Mouse (Mus musculus) retina, adult 2 months (tissue): ENCODE results near the gene Ascl4.
A peak's percentile ranks its signal among the peaks of the same experiment; 100 is the strongest.

Experiments used
- DNase-seq: peaks from one replicate; pipeline ENCODE4 v3.0.0-alpha.2; 2012; ENCODE audit warnings: low read depth, low spot score

Ascl4 gene

DNA sequence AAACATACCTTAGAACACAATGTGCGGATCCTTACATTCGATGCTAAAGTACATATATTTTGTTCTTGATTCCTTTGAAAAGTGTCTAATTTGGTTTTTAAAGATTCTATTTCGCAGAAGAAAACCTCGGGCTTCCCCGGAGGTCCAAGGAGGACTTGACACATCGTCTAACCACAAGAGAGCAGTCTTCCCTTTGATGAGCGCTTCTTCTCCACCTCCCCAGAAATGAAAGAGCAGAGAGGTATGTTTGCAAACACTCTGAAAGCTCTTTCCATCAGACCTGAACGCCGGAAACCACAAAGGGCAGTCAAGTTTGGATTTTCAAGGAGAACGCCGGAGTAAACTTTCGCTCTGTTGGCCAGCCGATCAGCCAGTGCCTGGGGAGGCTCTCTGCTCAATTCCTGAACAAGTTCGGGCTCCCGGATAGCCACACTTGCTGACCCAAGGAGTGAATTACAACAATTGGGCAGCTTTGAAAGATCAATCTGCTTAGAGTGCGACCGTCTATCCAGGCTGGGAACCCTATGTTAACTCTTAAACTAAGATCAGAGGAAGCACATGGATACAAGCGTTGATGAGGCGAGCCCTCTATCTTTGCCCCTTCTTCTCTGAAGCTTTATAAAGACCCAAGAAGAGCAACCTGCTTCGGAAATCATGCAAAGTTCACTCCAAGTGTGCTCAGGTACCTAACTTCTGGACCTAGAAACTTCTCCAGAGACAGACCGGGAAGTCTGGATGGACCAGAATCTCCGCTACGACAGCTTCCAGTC is at the start of gene Ascl4:
Gene Ascl4, plus strand, starts transcription at position 6 of the 770 bp plus-strand sequence.
- DNase-seq: no peak

DNA sequence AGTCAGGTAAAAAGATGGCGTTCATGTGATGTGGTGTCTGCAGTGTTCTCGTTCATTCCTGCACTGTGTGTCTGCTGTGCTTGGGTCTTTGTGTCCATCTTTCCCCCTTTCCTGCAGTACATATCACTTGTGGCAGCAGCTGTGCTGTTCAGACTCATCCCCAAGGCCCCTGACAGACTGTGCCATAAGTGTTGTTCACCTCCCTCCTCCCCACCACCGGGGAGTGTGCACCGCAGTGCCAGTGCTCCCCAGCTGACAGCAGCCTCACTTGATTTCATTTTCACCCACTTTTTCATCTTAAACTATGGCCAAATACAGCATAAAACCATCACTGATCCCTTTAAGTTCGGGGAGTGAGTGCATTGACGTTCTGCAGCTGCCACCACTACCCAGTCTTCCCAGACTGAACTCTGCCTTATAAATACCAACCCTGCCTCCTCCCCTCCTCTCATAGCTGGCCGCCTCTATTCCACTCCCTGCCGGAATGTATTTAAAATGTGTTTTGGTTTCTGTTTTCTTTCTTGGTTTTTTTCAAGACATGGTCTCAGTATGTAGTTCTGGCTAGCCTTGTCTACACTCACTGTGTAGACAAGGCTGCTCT is 47.5 kb upstream of the Ascl4 start:
- DNase-seq: no peak

DNA sequence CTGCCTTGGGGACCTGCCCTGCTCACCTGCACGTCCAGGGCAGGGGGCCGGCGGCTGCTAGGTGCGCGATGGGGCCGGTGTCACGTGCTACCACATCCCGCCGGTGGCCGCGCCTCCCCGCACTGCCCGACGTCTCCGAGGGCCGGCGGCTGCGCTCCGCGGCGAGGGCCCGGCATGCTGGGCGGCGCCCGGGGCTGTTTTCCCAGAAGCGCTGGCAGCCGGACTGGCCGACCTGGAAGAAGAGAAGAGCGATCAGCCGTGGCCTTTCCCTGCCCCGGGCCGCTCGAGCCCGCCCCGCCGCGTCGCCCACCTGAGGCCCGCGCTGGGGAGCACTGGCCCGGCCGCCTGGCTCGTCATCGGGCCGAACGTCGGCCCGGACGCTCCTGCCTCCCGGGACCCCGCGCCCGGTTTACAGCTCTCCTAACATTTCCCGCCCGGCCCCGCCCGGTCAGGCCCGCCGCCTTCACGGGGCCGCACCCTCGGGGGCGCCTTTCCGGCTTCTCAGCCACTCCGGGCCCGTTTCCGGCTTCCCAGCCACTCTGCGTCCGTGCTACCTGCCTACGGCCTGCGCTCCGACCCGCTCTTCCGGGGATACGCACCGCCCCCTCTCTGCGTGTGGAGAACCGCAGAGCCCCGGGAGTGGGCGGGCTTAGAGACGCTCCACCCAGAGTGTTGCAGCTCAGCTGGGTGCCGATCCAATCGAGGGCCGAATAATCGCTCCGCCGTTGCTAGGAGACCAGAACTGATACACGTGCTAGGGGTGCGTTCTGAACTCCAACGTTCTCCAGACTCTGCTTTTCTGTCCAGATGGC is 10.8 kb upstream of the Ascl4 start, which contains the start of gene Prdm4:
Gene Prdm4, minus strand, starts transcription at position 645 of the 812 bp plus-strand sequence.
- peak; percentile 94 for DNase-seq

DNA sequence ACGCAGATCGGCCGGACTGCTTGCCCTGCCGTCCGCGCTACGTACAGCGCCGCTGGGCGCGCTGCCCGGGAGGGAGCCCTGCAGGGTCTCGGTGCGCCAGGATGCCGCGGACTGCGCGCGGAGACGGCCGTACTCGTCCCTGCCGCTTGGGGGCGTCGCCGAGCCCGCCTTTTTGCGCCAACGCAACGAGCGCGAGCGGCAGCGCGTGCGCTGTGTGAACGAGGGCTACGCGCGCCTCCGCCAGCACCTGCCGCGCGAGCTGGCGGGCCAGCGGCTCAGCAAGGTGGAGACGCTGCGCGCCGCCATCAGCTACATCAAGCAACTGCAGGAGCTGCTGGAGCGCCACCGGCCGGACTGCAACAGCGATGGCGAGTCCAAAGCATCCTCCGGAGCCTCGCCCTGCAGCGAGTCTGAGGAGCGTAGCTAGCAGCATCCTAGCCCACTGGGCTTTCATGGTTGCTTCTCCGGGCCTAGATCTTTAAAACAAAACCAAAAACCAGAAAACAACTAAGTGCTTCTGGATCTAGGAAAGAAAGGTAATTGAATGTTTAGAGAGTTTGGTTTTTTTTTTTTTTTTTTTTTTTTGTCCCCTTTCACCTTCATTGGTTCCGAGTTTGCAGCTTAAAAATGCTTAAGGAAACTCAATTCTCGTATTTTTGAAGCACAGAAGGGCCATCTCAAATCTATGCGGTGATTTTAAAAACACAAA is 1.2 kb downstream of the Ascl4 start:
- peak; percentile 58 for DNase-seq

DNA sequence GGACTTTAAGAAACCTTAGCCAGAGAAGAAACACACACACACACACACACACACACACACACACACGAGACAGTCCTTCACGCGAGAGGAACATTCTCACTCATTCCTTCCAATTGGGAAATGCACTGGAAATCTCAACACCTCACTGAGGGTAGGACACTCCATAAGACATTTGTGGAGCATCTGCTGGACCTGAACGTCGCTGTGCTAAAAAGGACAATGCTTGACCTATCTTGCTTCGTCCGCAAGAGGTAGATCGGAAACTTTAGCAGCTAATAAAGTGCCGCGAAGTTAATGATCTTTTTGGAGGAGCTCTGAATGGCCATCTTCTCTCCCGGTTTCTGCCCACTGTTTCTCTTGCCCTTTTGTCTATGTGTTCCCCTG is 1.7 kb downstream of the Ascl4 start:
- peak; percentile 4 for DNase-seq

DNA sequence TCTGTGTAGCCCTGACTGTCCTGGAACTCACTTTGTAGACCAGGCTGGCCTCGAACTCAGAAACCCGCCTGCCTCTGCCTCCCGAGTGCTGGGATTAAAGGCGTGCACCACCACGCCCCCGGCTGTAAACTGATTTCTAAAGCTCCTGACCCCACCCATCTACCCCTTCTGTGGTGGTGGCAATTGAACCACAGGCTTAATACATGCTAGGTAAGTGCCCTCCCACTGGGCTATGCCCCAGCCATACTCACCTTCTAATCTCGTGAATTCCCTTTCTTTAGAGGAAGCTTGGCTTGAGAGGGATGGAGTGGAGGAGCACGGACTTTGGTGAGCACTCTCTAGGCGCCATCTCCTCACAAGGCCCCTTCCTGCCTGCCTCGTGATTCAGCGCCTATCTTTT is 2.5 kb downstream of the Ascl4 start:
- DNase-seq: no peak

DNA sequence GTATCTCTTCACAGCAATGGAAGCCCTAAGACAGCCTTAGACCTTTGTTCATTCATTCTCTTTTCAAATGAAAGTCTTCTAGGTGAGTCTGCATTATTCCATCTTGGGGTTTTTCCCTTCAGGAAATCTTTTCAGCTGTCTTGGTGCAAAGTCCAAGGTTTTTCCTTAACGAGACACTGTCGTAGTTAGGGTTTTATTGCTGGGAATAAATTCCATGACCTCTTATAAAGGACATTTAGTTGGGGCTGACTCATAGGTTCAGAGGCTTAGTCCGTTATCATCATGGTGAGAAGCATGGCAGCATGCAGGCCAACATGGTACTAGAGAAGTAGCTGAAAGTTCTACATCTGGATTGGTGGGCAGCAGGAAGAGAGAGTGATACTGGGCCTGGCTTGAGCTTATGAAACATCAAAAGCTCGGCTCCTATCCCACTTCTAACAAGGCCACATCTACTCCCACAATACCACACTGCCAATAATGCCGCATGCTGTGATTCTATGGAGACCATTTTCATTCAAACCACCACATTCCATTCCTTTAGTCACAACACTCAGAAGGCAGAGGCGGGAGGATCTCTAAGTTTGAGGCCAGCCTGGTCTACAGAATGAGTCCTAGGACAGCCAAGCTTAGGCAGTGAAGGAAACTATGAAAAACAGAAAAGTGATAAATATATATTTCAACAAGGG is 8.9 kb downstream of the Ascl4 start:
- no peak for DNase-seq

DNA sequence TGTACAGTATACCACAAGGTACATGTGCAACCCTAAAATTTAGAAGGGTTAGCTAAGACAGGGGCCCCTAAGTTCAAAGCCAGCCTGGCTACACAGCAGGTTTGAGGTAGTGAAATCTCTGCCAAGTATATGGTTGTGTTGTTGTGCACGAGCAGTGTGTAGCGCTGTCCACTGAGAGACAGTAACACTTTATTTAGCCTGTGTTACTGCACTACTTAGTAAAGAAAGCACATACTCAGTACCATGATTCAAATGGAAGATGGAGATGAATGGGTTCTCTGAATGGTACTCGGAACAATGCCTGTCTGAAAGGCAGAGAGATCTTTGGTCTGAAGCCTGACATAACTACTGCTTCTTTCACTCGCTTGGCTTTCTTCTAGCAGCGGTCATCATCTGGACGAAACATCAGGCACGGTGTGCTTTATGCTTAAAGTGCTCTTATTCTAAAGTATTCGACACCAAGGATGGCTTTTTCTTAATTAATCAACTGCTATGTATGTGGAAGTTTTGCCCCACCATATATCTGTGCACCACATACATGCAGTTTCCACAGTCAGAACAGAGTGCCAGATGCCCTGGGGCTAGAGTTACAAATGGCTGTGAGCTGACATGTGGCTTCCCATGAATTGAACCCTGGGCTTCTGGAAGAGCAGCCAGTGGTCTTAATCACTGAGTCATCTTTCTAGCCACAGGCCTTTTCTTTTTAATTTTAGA is 21.2 kb downstream of the Ascl4 start:
- DNase-seq: no peak

DNA sequence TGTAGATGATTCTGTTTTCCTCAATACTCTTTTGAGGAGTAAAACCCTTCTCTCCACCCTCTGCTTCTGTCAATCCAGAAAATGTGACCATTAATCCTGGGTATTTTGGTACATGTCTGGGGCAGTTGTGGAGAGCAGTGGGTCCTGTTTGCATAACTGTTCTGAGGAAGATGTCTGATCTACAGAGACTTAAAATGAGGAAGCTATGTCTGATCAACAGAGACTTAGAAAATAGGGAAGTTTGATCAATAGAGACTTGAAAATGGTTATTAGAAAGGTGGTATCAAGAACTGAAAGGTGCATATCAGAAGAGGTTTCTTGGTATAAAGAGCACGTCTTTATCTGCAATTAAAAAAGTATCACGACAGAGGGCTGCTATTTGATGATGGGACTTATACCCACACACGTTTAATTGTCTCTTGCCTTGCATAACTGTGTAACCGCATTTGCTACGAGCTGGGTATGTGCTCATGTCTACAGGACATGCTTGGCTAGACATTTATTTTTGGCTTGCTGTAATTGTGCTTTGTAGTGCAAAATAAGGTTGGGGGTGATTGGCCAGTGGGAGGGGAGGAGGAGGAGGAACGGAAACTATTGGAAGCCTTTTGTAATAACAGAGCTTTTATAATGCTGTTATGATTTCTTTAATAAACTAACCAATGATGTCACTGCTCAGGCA is 24.4 kb downstream of the Ascl4 start:
- no peak for DNase-seq

DNA sequence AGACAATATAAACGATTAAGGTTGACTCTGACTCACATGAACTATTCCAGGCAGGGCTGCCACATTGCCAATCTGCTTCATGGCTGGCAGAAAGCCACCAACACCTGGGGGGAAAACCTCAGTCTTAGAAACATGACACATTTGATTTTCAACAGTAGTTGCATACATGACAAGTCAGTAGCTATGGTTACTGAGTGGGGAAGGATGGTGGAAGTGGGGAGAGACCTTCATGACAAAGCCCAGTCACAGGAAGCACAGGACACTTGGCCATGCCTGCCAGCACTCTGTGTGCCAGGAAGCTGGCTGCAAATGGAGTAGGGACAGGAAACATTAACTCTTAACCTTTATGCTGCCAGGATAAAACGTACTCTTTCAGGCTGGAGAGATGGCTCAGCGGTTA is 25.9 kb downstream of the Ascl4 start:
- DNase-seq: no peak

DNA sequence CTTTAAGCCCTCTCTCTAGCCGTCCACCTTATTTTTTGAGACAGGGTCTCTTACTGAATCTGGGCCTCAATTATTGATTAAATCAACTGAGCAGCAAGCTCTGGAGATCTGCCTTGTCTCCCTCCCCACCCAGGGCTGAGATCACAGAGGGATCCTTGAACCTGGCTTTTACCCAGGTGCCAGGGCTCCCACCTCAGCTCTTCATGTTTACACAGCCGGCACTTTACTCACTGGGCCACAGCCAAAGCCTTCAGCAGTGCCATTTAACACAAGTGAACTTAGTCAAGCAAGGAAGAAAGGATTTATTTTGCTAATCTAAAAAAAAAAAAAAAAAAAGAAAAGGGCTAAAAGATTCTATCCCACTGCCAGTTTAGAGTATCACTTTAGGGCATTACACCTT is 26.9 kb downstream of the Ascl4 start:
- DNase-seq: no peak

DNA sequence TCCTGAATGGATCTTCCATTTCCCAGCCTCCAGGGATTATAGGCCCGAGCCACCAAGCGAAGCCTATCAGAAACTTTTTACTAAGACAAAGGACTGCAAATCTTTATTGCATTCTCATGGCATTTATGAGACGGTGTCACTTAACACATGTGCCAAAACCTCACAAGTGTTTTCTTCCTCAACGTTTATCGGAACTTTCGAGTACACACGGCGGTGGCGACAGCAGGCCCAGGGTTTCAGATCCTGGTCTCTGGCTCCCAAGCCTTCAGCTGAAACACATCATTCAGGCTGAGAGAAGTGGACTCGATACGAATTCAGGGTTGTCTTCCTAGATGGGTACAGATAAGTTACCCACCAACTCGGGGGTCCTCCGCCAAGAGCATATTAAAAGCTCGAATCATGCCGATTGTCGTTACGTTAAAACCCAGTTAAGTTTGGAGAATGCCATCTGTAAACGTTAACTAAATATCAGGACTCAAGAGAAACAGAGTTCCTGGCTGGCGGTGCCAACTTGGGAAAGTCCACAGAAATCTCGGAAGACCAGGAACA is 29.5 kb downstream of the Ascl4 start:
- no peak for DNase-seq

DNA sequence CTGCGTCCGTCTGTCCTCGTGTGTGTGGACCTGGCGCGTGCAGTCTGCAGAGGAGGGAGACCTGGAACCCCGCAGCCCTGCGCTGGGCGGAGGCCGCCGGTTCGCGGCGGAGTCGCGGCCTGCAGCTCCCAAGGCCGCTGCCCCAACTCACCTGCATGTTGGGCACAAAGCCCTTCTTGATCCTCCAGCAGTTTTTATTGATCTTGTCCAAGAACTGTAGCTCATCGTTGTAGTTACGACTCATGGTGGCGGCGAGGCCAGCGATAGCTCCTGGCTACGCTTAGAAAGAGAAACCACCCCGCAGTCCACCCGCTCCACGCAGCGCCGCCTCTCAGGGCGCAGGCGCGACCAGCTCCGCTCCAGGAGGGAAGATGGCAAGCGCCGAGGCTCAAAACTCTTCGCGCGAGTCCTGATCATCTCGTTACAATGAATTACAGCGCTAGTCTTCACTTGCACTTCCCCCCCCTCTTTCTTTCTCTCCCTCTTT is 30.0 kb downstream of the Ascl4 start, which contains the start of gene Rtcb:
Gene Rtcb, minus strand, starts transcription at position 360 of the 487 bp plus-strand sequence.
- peak; percentile 95 for DNase-seq

DNA sequence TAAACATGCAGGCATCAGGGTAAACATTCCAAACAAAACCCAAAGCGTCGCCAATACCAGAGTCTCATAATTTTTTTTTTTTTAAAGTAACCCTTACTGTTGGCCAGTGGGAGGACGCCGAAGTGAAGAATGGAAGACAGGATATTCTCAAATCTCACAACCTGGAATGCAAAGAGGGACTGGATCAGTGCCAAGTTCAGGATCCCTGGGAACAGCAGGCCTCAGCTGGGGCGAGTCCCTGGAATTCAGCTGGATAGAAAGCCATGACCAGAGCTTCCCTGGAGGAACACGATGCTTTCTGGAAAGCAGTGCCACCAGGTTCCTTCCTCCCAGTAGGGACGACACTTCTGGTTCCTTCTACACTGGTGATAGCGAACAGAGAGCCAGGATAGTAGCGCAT is 35.4 kb downstream of the Ascl4 start:
- DNase-seq: no peak

DNA sequence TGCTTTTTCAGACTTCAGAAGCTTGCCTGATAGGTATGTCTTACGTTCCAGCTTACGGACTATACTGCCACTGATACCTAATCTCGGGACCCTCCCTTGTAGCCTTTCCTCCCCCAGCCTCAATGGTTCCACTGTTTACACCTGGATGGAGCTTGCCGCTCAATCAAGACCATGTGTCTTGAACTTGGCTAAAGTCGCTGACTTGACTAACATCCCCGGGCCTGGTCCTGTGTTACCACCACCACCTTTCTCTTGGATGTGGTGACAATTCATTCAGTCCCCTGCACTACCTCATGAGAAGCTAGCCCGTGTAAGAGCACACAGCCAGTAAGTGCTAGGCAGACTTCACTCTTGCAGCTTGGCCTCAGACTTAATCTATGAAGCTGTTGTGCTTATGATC is 36.8 kb downstream of the Ascl4 start:
- no peak for DNase-seq

DNA sequence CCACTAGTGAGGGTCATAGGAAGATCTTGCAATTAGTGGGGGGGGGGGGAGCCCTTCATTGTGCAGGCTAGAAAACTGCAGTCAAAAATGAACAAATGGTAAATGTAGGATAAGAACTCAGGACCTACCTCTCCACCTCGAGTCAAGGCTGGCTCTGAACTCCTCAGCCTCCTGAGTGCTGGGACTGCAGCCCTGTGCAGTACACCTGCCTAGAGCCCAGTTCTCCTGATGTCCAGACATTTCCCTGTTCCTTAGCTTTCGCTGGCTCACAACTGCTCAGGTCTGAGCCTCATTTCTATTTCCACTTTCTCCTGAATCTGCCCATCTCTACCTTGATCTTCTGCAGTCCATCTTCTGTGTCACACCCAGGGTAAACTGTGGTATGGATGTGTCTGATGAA is 39.0 kb downstream of the Ascl4 start:
- DNase-seq: no peak

DNA sequence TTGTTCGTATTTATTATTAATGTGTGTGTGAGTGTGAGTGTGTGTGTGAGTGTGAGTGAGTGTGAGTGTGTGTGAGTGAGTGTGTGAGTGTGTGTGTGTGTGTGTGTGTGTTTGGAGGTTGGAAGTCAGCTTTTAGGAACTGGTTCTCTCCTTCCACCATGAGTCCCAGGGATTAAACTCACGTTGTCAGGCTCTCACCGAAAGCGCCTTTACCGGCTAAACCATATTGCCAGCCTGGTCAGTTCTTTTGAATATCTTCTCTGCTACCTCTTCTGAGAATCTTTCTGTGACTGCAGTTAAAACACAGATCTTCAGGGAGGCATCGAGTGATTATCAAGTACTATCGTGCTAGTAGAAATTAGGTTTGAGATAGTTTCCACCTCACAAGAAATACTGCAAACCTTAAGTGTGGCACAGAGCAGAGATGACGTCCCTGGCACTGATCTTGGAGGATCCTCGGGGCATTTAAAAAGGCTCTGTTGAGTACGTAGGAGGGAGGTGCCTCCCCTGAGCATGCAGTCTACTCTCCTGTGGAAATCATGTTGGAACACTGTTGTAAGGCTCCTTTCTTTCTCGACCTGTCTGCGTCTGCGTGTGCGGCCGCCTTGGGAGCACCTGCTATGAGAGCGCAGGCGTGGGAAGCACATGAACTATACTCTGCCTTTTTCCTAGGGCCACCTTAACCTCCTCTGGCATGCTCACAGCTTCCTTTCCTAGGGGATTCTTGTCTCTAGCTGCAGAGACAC is 40.1 kb downstream of the Ascl4 start:
- DNase-seq: no peak

DNA sequence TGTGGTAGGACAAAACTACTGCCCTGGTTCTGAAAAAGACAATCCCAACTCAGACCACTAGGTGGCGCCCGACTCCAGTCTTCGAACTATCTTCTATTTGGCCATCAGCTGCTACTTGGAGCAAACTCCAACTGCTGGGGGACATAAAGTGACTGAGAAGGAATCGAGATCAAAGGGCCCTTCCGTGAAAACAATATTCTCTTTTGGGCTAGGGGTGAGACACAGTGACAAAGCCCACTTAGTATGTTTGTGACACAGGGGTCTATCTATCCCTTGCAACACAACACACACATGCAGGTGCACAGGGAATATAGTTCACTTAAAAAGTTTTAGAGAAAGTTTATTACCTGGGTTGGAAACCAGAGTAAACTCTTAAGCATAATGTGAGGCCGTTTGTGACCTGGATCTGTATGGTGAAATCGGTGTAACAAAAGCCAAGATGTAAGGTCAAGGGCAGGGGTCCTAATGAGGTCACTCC is 40.7 kb downstream of the Ascl4 start:
- DNase-seq: peak; percentile 26

DNA sequence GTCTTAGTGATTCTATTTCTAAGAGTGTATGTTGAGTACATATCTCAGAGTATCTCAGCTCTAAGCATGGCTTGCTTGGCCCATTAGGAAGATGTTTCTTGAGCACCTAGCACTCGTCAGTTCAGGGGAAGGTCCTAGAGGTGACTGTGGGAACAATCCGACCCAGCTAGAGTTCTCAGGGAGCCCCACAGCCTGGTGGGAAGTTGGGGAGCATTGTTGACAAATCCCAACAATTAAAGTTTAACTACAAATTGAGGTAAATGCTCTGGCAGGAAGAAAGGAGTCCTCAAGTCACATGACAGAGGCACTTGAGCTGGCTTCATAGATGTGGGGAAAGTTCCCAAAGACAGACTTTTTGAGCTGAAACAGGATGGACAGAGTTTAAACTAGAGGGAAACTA is 41.2 kb downstream of the Ascl4 start:
- no peak for DNase-seq
